Mouse (Mus musculus) hindbrain, embryonic 14.5 days (tissue): Measurements from ENCODE around the gene Cirbp. TPM values are rescaled to one million over a fixed set of nuclear protein-coding genes. Genes with fewer than 3 reads are reported as not detected.
A peak's percentile ranks its signal among the peaks of the same experiment; 100 is the strongest.

Experiments used
- ATAC-seq: fragments of 200-750 bp; cut with Nextera tagmentation; 2 replicates; pipeline ENCODE4 v1.8.0; 2017; ENCODE audit warnings: moderate number of reproducible peaks, mild to moderate bottlenecking, moderate TSS enrichment, moderate library complexity; ENCODE audit not compliant: low FRiP score
- DNase-seq: peaks from one replicate; pipeline ENCODE4 v3.0.0-alpha.2; 2015; ENCODE audit warnings: low spot score
- H3K27ac ChIP-seq: fragments of 300-500 bp; sonication (generic); 2 replicates; pipeline ENCODE4 v1.5.1; 2014; ENCODE audit warnings: mild to moderate bottlenecking, moderate library complexity
- H3K27me3 ChIP-seq: fragments of 300-500 bp; sonication (generic); 2 replicates; pipeline ENCODE4 v1.6.1; 2014; ENCODE audit warnings: mild to moderate bottlenecking, low read length, mixed read lengths; ENCODE audit not compliant: control insufficient read depth, insufficient read depth
- H3K36me3 ChIP-seq: fragments of 300-500 bp; sonication (generic); replicated peaks from 2 replicates; pipeline ENCODE4 v1.6.1; 2014; ENCODE audit not compliant: control insufficient read depth, insufficient read depth
- H3K4me1 ChIP-seq: fragments of 300-500 bp; sonication (generic); replicated peaks from 2 replicates; pipeline ENCODE4 v1.6.1; 2014; ENCODE audit warnings: antibody characterized with exemption, low read length, mixed read lengths; ENCODE audit not compliant: control insufficient read depth, insufficient read depth
- H3K4me2 ChIP-seq: fragments of 300-500 bp; sonication (generic); replicated peaks from 2 replicates; pipeline ENCODE4 v1.6.1; 2014; ENCODE audit warnings: mild to moderate bottlenecking, moderate library complexity
- H3K4me3 ChIP-seq: fragments of 300-500 bp; sonication (generic); replicated peaks from 2 replicates; pipeline ENCODE4 v1.5.1; 2014; ENCODE audit warnings: mild to moderate bottlenecking, low read length
- H3K9ac ChIP-seq: fragments of 300-500 bp; sonication (generic); 2 replicates; pipeline ENCODE4 v1.6.1; 2014
- H3K9me3 ChIP-seq: fragments of 300-500 bp; sonication (generic); 2 replicates; pipeline ENCODE4 v1.6.1; 2016; ENCODE audit warnings: low read length; ENCODE audit not compliant: control insufficient read depth
- WGBS: fragments of 180-500 bp; shearing (Covaris S2); extraction: QIAGEN DNeasy Blood & Tissue Kit; methylation state at CpG from one replicate; pipeline ENCODE4 v1.1.7; 2014; 5-methylcytosine and 5-hydroxymethylcytosine counted together
- polyA plus RNA-seq: library from polyadenylated mRNA; unstranded; fragments of >200 nt; fragmentation: Nextera tagmentation; extraction: Ambion mirVana; gene quantifications from 2 replicates; pipeline ENCODE4 v1.2.1, GENCODE M21; 2014

Cirbp gene
- polyA plus RNA-seq, 1 experiment from 2014 or later = 252 TPM

DNA sequence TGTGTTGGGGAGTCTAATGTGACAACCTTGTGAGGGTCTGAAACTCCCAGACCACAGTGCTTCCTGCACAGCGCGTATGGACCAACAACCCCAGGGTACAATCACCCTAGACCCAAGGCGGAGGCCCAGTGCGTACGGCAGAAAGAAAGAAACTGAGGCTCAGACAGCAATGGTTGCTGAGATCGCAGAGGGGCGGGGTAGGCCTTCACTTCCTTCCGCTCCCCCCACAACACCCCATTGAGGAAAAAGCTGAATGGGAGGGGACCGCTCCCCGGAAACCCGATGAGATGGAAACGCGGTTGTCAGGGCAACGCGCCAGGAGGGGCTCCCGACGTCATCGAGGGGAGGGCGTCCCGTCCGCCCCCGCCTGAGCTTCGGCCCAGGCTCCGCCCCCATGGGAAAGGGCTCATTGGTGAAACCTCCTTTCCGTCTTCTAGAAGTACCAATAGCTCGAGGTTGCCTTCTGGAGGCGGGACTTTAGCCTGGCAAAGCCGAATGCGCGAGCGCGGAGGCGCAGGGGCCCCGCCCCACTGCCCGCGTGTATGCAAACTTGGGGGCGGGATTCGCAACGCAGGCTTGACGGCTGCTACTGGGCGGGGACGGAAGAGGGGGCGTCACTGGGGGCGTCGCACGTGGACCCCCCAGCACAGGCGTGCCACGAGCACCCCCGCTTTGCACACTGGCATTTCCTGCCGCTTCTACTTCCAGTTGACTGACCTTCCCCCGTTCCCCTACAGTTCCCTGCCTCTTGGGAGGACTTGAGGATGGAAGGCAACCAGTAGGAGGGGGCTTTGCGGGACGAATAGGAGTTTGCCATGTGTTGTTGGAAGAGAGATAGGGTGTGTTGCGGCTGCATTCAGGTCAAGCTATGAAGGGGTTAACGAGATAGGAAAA lies 6.0 kb upstream of the Cirbp start:
- peak overlapping the region; percentile 92 for H3K27ac ChIP-seq
- H3K4me1 ChIP-seq = peaks cover 37% of the 10 kb centered on the region
- H3K4me3 ChIP-seq = peak overlapping the region; percentile 30
- peaks cover 37% of the 10 kb centered on the region for H3K36me3 ChIP-seq
- under 1% methylated on average over 55 of the region's 55 CpGs for WGBS
- peak; percentile 89 for ATAC-seq
- H3K9me3 ChIP-seq = no peaks in the 10 kb centered on the region
- peak overlapping the region; percentile 59 for H3K9ac ChIP-seq
- peak overlapping the region; percentile 74 for H3K4me2 ChIP-seq
- no peaks in the 10 kb centered on the region for H3K27me3 ChIP-seq
- DNase-seq = peak; percentile 97

GRCm38 (mm10) chr10:80160455-80161371 lies 5.1 kb upstream of the Cirbp start:
- 2% methylated on average over 33 of the region's 33 CpGs for WGBS
- no peak for DNase-seq
- peak overlapping the region; percentile 24; the same call in 1 of the 2 replicates for H3K9ac ChIP-seq
- no peaks in the 10 kb centered on the region for H3K27me3 ChIP-seq
- peak overlapping the region; percentile 30 for H3K4me3 ChIP-seq
- H3K36me3 ChIP-seq = peaks cover 28% of the 10 kb centered on the region
- peak overlapping the region; percentile 92 for H3K27ac ChIP-seq
- ATAC-seq = no peak
- no peaks in the 10 kb centered on the region for H3K9me3 ChIP-seq
- peak overlapping the region; percentile 74 for H3K4me2 ChIP-seq
- peaks cover 39% of the 10 kb centered on the region for H3K4me1 ChIP-seq

DNA sequence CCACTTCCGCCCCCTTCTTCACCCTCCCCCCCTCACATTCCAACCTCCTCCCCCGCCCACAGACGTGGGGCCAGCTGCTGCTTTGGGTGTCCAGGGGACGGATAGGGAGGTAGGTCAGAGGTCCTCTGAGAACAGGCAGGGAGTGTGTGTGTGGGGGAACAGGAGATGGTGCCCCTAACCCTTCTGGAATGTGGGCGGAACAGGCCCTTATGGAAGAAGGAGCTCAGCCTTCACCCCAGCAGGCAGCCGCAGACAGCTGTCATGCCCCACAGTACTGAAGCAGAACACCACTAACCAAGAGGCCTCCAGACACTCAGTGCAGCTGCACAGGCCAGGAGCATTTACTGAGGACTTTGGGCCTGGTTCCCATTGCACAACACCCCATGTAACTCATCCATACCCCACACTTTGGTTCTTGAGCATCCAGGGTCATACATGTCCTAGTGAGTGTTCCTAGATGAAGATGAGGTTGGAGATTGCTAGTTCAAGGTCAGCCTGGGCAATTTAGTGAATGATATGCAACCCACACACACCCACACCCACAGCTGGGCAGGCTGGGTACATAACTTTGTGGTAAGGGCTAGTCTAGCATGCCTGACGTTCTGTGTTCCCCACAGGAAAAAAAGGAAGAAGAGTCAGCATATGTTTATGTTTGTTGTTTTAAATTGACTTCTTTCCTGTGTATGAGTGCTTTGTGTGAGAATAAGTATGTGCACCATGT lies 4.1 kb upstream of the Cirbp start:
- H3K9ac ChIP-seq = peak overlapping the region; percentile 24; the same call in 1 of the 2 replicates
- ATAC-seq = no peak

DNA sequence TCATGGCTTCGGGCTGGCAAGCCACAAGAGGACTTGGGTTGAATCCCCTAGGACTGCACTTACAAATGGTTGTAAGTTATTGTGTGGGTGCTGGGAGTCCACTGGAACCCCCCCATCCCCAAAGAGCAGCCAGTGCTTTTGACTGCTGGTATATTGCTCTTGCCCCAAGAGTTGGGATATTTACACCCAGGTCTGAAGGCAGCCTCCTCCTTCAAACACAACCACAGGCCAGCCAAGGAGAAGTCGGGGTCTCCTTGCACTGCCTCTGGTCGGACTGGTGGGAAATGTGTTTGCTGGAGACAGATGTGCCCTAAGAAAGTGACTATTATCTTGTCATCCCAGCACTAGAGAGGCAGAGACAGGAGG lies 3.6 kb upstream of the Cirbp start:
- ATAC-seq (no peak), DNase-seq (no peak)
- no peak overlapping the region for H3K4me3 ChIP-seq
- H3K9me3 ChIP-seq = no peaks in the 10 kb centered on the region
- no peak overlapping the region for H3K9ac ChIP-seq
- peaks cover 46% of the 10 kb centered on the region for H3K4me1 ChIP-seq
- WGBS = 81% methylated on average over 3 of the region's 3 CpGs
- no peak overlapping the region for H3K4me2 ChIP-seq
- H3K27ac ChIP-seq = no peak overlapping the region
- no peaks in the 10 kb centered on the region for H3K27me3 ChIP-seq
- H3K36me3 ChIP-seq = peaks cover 13% of the 10 kb centered on the region

More for the DNA sequence above, 4.1 kb upstream of the Cirbp start:
- Histone ChIP-seq H3K27ac (peak overlapping the region; percentile 92; the same call in 1 of the 2 replicates), H3K27me3 (no peaks in the 10 kb centered on the region), H3K4me3 (0 out of 2 replicates have a peak overlapping the region, but pooled peaks have one; percentile 30), H3K36me3 (peaks cover 18% of the 10 kb centered on the region), H3K4me1 (peaks cover 43% of the 10 kb centered on the region), H3K9me3 (no peaks in the 10 kb centered on the region), H3K4me2 (peak overlapping the region; percentile 74; the same call in 1 of the 2 replicates)
- WGBS = 14% methylated on average over 7 of the region's 7 CpGs
- no peak for DNase-seq

GRCm38 (mm10) chr10:80162716-80163299 lies 3.0 kb upstream of the Cirbp start:
- no peaks in the 10 kb centered on the region for H3K9me3 ChIP-seq
- H3K4me1 ChIP-seq = peaks cover 46% of the 10 kb centered on the region
- no peak overlapping the region for H3K9ac ChIP-seq
- H3K36me3 ChIP-seq = peaks cover 7% of the 10 kb centered on the region; the same call in 1 of the 2 replicates
- no peak overlapping the region for H3K4me2 ChIP-seq
- H3K4me3 ChIP-seq = no peak overlapping the region
- no peak for DNase-seq
- WGBS = 74% methylated on average over 6 of the region's 6 CpGs
- H3K27me3 ChIP-seq = no peaks in the 10 kb centered on the region
- ATAC-seq = no peak
- H3K27ac ChIP-seq = no peak overlapping the region

DNA sequence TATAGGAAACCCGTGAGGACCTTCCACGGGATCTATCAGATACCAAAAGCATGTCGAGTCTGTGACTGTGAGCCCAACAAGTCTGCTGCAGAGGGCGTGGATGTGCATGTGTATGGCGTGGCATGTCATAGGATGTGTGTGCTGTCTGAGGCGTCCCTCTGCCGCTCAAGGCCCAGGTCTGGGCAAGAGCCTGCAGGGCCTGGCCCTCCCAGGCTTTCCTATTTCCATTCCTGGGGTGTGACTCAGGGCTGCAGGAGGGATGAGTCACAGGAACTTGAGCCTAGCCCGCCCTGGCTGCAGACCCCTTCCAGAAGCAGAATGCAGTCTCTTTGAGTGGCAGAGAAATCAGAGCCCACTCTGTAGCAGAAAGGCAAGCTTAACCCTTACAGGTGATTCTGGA lies 2.1 kb upstream of the Cirbp start:
- H3K4me2 ChIP-seq = peak overlapping the region; percentile 88; the same call in 1 of the 2 replicates
- H3K36me3 ChIP-seq = no peaks in the 10 kb centered on the region
- H3K27me3 ChIP-seq = no peaks in the 10 kb centered on the region
- WGBS = 80% methylated on average over 8 of the region's 8 CpGs
- DNase-seq (no peak), ATAC-seq (no peak)
- peak overlapping the region; percentile 75 for H3K9ac ChIP-seq
- H3K9me3 ChIP-seq = no peaks in the 10 kb centered on the region
- H3K4me3 ChIP-seq = peak overlapping the region; percentile 40; the same call in 1 of the 2 replicates
- H3K4me1 ChIP-seq = peaks cover 48% of the 10 kb centered on the region
- H3K27ac ChIP-seq = no peak overlapping the region

GRCm38 (mm10) chr10:80164161-80164997 lies 1.4 kb upstream of the Cirbp start:
- H3K4me1 ChIP-seq = peaks cover 48% of the 10 kb centered on the region
- ATAC-seq = peak; percentile 4; the same call in 1 of the 2 replicates

GRCm38 (mm10) chr10:80164998-80165344 lies 814 bp upstream of the Cirbp start:
- Histone ChIP-seq H3K4me2 (peak overlapping the region; percentile 88), H3K27ac (peak overlapping the region; percentile 87), H3K27me3 (no peaks in the 10 kb centered on the region), H3K9ac (peak overlapping the region; percentile 75), H3K4me1 (peaks cover 51% of the 10 kb centered on the region), H3K9me3 (no peaks in the 10 kb centered on the region), H3K4me3 (peak overlapping the region; percentile 40), H3K36me3 (peaks cover 5% of the 10 kb centered on the region)
- ATAC-seq (peak; percentile 65), DNase-seq (peak; percentile 96)
- WGBS = under 1% methylated on average over 17 of the region's 17 CpGs

More at GRCm38 (mm10) chr10:80164161-80164997, 1.4 kb upstream of the Cirbp start:
- DNase-seq = no peak
- WGBS = 8% methylated on average over 43 of the region's 44 CpGs
- H3K9ac ChIP-seq = peak overlapping the region; percentile 75
- H3K9me3 ChIP-seq = no peaks in the 10 kb centered on the region
- no peaks in the 10 kb centered on the region for H3K27me3 ChIP-seq
- H3K27ac ChIP-seq = peak overlapping the region; percentile 87
- peak overlapping the region; percentile 40 for H3K4me3 ChIP-seq
- peaks cover 2% of the 10 kb centered on the region; the same call in 1 of the 2 replicates for H3K36me3 ChIP-seq
- H3K4me2 ChIP-seq = peak overlapping the region; percentile 88
